In the genomic region with DNA sequence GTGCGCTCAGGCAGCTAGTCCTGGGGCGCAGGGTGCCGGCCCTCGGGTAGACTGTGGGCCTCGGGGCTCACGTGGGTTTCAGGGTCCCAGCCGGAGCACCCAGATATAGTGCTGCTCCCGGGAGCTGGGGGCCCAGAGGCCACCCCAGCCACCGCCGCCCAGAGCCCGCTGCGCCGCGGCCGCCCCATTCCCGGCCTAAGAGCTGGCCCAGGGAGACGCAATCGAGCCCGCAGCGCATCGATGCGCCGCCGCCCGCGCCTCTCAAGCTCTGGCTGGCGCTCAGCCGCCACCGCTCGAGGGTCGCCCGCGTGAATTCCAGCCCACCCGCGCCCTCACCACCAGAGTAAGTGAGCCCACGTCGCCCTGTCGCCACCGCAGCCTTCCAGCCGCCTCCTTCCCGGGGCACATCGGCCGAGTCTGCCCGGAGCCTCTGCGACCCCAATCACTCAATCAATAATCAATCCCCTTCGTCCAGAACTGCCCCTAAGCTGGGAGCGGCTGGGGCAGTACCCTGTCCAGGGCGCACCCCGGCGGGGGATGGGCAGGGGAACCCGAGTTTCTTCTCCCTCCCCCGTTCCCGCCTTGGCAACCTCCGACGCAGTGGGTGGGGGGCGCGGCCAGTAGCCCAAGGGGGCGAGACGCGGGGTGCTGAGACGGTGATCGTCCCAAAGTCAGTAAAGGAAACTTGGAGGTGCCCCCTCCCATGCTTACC, we compare ENCODE assay signal across 8 mouse cellular contexts. TPM values are rescaled to one million over a fixed set of nuclear protein-coding genes. Genes with fewer than 3 reads are reported as not detected.
DNase-seq lines count a peak whose midpoint lies in the region; ATAC-seq and TF ChIP-seq lines count a peak whose summit lies in the region.

No protein-coding gene starts in this region.

- DNase-seq in adrenal gland, adult 8-10 months = peak; percentile 19
- DNase-seq in embryo, embryonic 9.5 days (ENCODE audit: extremely low spot score) = peak; percentile 85
- DNase-seq in heart, adult 9 months (ENCODE audit: low spot score in 2 of 2) = peak; percentile 63 to 64
- DNase-seq in kidney, adult 2 months = peak; percentile 66

- H3K79me3 ChIP-seq in C2C12 (ENCODE audit: low read depth) = peaks cover 21% of the 10 kb centered on the region

- ATAC-seq in liver, embryonic 16.5 days (ENCODE audit: low read depth) = no peak
- peak; percentile 15 for ATAC-seq in neural tube, embryonic 13.5 days (ENCODE audit: low read depth)
- ATAC-seq in inflammation-experienced regulatory T-cells, adult 6 months = no peak

- H3K9me3 ChIP-seq in liver, embryonic 16.5 days (replicated peaks; ENCODE audit: control insufficient read depth, low read length) = no peaks in the 10 kb centered on the region
- no peaks in the 10 kb centered on the region for H3K9me3 ChIP-seq in neural tube, embryonic 13.5 days

- no peaks in the 10 kb centered on the region for H3K4me1 ChIP-seq in kidney, adult 2 months (ENCODE audit: control insufficient read depth, insufficient read depth, low read length)
- no peaks in the 10 kb centered on the region; the same call in 1 of the 2 replicates for H3K4me1 ChIP-seq in liver, embryonic 16.5 days (ENCODE audit: control insufficient read depth, low read depth, low read length)
- peaks cover 68% of the 10 kb centered on the region for H3K4me1 ChIP-seq in neural tube, embryonic 13.5 days (replicated peaks)

- no peaks in the 10 kb centered on the region for H3K27me3 ChIP-seq in C2C12 (ENCODE audit: control insufficient read depth, insufficient read depth, insufficient read length)
- no peaks in the 10 kb centered on the region for H3K27me3 ChIP-seq in kidney, adult 2 months (replicated peaks; ENCODE audit: control insufficient read depth, insufficient read depth, low read length)
- peaks cover 86% of the 10 kb centered on the region for H3K27me3 ChIP-seq in liver, embryonic 16.5 days (ENCODE audit: control insufficient read depth, insufficient read depth, low read depth, low read length)
- H3K27me3 ChIP-seq in neural tube, embryonic 13.5 days = peaks cover 37% of the 10 kb centered on the region

- peaks cover 55% of the 10 kb centered on the region for H3K79me2 ChIP-seq in C2C12 (ENCODE audit: control insufficient read depth, insufficient read depth)

- no peak for TF ChIP-seq CTCF in C2C12 (IDR thresholded peaks at IDR 0.05; ENCODE audit: control insufficient read depth, insufficient read depth, insufficient read length)
- no peak for TF ChIP-seq CTCF in kidney, adult 2 months (conservative IDR thresholded peaks at IDR 0.05; ENCODE audit: insufficient read depth, insufficient read length, low read depth, low read length)

- peak overlapping the region; percentile 59 for H3K27ac ChIP-seq in kidney, adult 2 months (ENCODE audit: insufficient read depth, low read depth, low read length)
- no peak overlapping the region for H3K27ac ChIP-seq in liver, embryonic 16.5 days (ENCODE audit: low read length)
- peak overlapping the region; percentile 98 for H3K27ac ChIP-seq in neural tube, embryonic 13.5 days (replicated peaks)

- WGBS in kidney, adult 2 months = under 1% methylated on average over 62 of the region's 62 CpGs
- under 1% methylated on average over 61 of the region's 62 CpGs for WGBS in liver, embryonic 16.5 days (ENCODE audit: insufficient replicate concordance)
- WGBS in neural tube, embryonic 13.5 days = 1% methylated on average over 52 of the region's 62 CpGs

- peak overlapping the region; percentile 69 for H3K4me2 ChIP-seq in liver, embryonic 16.5 days (ENCODE audit: low read depth, low read length)
- peak overlapping the region; percentile 93 for H3K4me2 ChIP-seq in neural tube, embryonic 13.5 days

- H3K36me3 ChIP-seq in C2C12 (ENCODE audit: control insufficient read depth, insufficient read depth) = peaks cover under 1% of the 10 kb centered on the region
- no peaks in the 10 kb centered on the region for H3K36me3 ChIP-seq in kidney, adult 2 months (ENCODE audit: control insufficient read depth, insufficient read depth, low read length)
- no peaks in the 10 kb centered on the region for H3K36me3 ChIP-seq in liver, embryonic 16.5 days (ENCODE audit: control insufficient read depth, insufficient read depth)
- no peaks in the 10 kb centered on the region for H3K36me3 ChIP-seq in neural tube, embryonic 13.5 days

- peak overlapping the region; percentile 37; the same call in 1 of the 2 replicates for H3K9ac ChIP-seq in liver, embryonic 16.5 days (ENCODE audit: low read depth, low read length)
- peak overlapping the region; percentile 95 for H3K9ac ChIP-seq in neural tube, embryonic 13.5 days

- H3K4me3 ChIP-seq in C2C12 (ENCODE audit: insufficient read depth, poor library complexity, severe bottlenecking) = peak overlapping the region; percentile 57
- peak overlapping the region; percentile 85 for H3K4me3 ChIP-seq in kidney, adult 2 months (ENCODE audit: insufficient read depth, low read depth, low read length)
- peak overlapping the region; percentile 60 for H3K4me3 ChIP-seq in liver, embryonic 16.5 days (ENCODE audit: low read depth, low read length)
- H3K4me3 ChIP-seq in neural tube, embryonic 13.5 days = peak overlapping the region; percentile 81

- no peak for TF ChIP-seq POLR2A in kidney, adult 2 months (IDR thresholded peaks at IDR 0.05; ENCODE audit: low read depth, low read length)

- H3ac ChIP-seq in C2C12 (ENCODE audit: control insufficient read depth, insufficient read length, low read depth) = peak overlapping the region; percentile 96

TF ChIP-seq in C2C12, 6 proteins besides CTCF, POLR2A, EP300 and RAD21:
- TF ChIP-seq MYOD1 (IDR thresholded peaks at IDR 0.05; ENCODE audit: control insufficient read depth, insufficient read length, low read depth) = no peak
- no peak for TF ChIP-seq MAX (IDR thresholded peaks at IDR 0.05)
- no peak for TF ChIP-seq MYOG (IDR thresholded peaks at IDR 0.05; ENCODE audit: control insufficient read depth, extremely low read depth, insufficient read length)
- TF ChIP-seq USF1 (IDR thresholded peaks at IDR 0.05; ENCODE audit: low read depth) = no peak
- no peak for TF ChIP-seq CEBPB (IDR thresholded peaks at IDR 0.05; ENCODE audit: low read depth)
- TF ChIP-seq FOSL1 (IDR thresholded peaks at IDR 0.05; ENCODE audit: insufficient read depth, low read length, poor library complexity, severe bottlenecking) = no peak

RNA-seq across cellular contexts. Expression of gene Tshz3, which starts 1.4 kb away (rescaled TPM):
- polyA plus RNA-seq in C2C12 (2012; fragmentation: generic; extraction: Trizol) = 8.5 TPM
- total RNA-seq in adrenal gland, adult 8-10 months (2022) = 1 to 10 TPM; 4.4 to 7.5 (median 5.4) TPM
- 1.5 and 2.0 TPM in 2 replicates for polyA plus RNA-seq in kidney, adult 2 months (2012; rRNA removed)
- 0.61 and 0.67 TPM in 2 replicates for polyA plus RNA-seq in liver, embryonic 16.5 days (2015; fragmentation: Nextera tagmentation; extraction: Ambion mirVana)
- polyA plus RNA-seq in neural tube, embryonic 13.5 days (2015; fragmentation: Nextera tagmentation; extraction: Ambion mirVana) = 43.1 and 44.9 TPM in 2 replicates
- under 1 TPM in 1 of 3 experiments, not detected in 2; 0.14 TPM for polyA plus RNA-seq in inflammation-experienced regulatory T-cells, adult 6 months (2017; shearing (Covaris generic))

Comparison
In these comparisons a context has a peak if more than half of its experiments do, and no peak if none do; other contexts are left out.
1. DNase-seq: peak in every context shown above with its lines; median percentile 85 in embryo, embryonic 9.5 days; 66 in kidney, adult 2 months; 64 in heart, adult 9 months; 19 in adrenal gland, adult 8-10 months.